Mouse (Mus musculus) MEL (cell line): ENCODE data around the gene Irak2. TPM values are rescaled to one million over a fixed set of nuclear protein-coding genes. Genes with fewer than 3 reads are reported as not detected.

Experiments
- DNase-seq: peaks from one replicate; pipeline ENCODE4 v3.0.0; 2011; ENCODE audit warnings: low read depth, low spot score
- H3K27ac ChIP-seq: 2 replicates; pipeline ENCODE4 v1.5.1; 2012; ENCODE audit warnings: low read depth, mild to moderate bottlenecking, control low read depth, low read length, moderate library complexity; ENCODE audit not compliant: control insufficient read depth
- H3K27me3 ChIP-seq, 2 experiments: fragments of 150-350 bp in 1 of 2; sonication (generic) in 1 of 2; 2 replicates each; pipeline ENCODE4 v1.6.1; 2012; ENCODE audit warnings: low read length in 2 of 2, mild to moderate bottlenecking in 2 of 2, improper control_type of control experiment in 1 of 2, moderate library complexity in 1 of 2; ENCODE audit not compliant: insufficient read depth in 2 of 2, control insufficient read depth in 1 of 2
- H3K36me3 ChIP-seq, 2 experiments: 2 replicates each; pipeline ENCODE4 v1.6.1; 2012 to 2014; ENCODE audit warnings: low read length in 2 of 2, improper control_type of control experiment in 1 of 2, inconsistent platforms in 1 of 2, mild to moderate bottlenecking in 1 of 2; ENCODE audit not compliant: insufficient read depth in 2 of 2, control insufficient read depth in 1 of 2
- H3K4me1 ChIP-seq, 2 experiments: fragments of 150-350 bp in 1 of 2; sonication (generic) in 1 of 2; 2 replicates each; pipeline ENCODE4 v1.6.1; 2012; ENCODE audit warnings: low read length in 2 of 2, improper control_type of control experiment in 1 of 2, mild to moderate bottlenecking in 1 of 2; ENCODE audit not compliant: insufficient read depth in 2 of 2, control insufficient read depth in 1 of 2
- H3K4me3 ChIP-seq, 2 experiments: fragments of 150-350 bp in 1 of 2; sonication (generic) in 1 of 2; 2 replicates each; pipeline ENCODE4 v1.5.1; 2012; ENCODE audit warnings: low read depth in 2 of 2, low read length in 2 of 2, mild to moderate bottlenecking in 2 of 2, moderate library complexity in 2 of 2, control low read depth in 1 of 2, improper control_type of control experiment in 1 of 2; ENCODE audit not compliant: control insufficient read depth in 1 of 2, insufficient read depth in 1 of 2
- H3K79me2 ChIP-seq: 2 replicates; pipeline ENCODE4 v1.6.1; 2012; ENCODE audit warnings: mild to moderate bottlenecking, low read length, moderate library complexity; ENCODE audit not compliant: control insufficient read depth, poor library complexity, insufficient read depth
- H3K9ac ChIP-seq: 2 replicates; pipeline ENCODE4 v1.6.1; 2012; ENCODE audit warnings: low read depth, mild to moderate bottlenecking, control low read depth, low read length, moderate library complexity; ENCODE audit not compliant: control insufficient read depth, poor library complexity, severe bottlenecking
- H3K9me3 ChIP-seq: fragments of 150-350 bp; sonication (generic); replicated peaks from 2 replicates; pipeline ENCODE4 v1.6.1; 2012; ENCODE audit warnings: mild to moderate bottlenecking, low read length, improper control_type of control experiment, moderate library complexity; ENCODE audit not compliant: insufficient read depth
- BHLHE40 ChIP-seq: IDR thresholded peaks from 2 replicates; pipeline ENCODE4 v1.6.1; 2012; ENCODE audit warnings: low read depth, mild to moderate bottlenecking, inconsistent platforms, low read length, improper control_type of control experiment, borderline replicate concordance
- EP300 ChIP-seq, 2 experiments: IDR thresholded peaks; 2 replicates each; pipeline ENCODE4 v1.6.1; 2011; ENCODE audit warnings: improper control_type of control experiment in 2 of 2, low read length in 2 of 2, low read depth in 1 of 2, mild to moderate bottlenecking in 1 of 2
- JUND ChIP-seq: IDR thresholded peaks from 2 replicates; pipeline ENCODE4 v1.6.1; 2011; ENCODE audit warnings: low read depth, mild to moderate bottlenecking, improper control_type of control experiment, low read length
- KAT2A ChIP-seq: conservative IDR thresholded peaks from 2 replicates; pipeline ENCODE4 v1.6.1; 2012; ENCODE audit warnings: low read depth, low read length, improper control_type of control experiment, inconsistent platforms
- MAFK ChIP-seq: IDR thresholded peaks from 2 replicates; pipeline ENCODE4 v1.6.1; 2011; ENCODE audit warnings: low read depth, mild to moderate bottlenecking, low read length, improper control_type of control experiment, borderline replicate concordance
- MXI1 ChIP-seq: IDR thresholded peaks from 2 replicates; pipeline ENCODE4 v1.6.1; 2011; ENCODE audit warnings: mild to moderate bottlenecking, low read depth, low read length, improper control_type of control experiment
- MYC ChIP-seq: IDR thresholded peaks from 2 replicates; pipeline ENCODE4 v1.6.1; 2011; ENCODE audit warnings: low read depth, mild to moderate bottlenecking, low read length, improper control_type of control experiment, moderate library complexity
- NELFE ChIP-seq: IDR thresholded peaks from 2 replicates; pipeline ENCODE4 v1.6.1; 2011; ENCODE audit warnings: low read depth, low read length, improper control_type of control experiment
- NRF1 ChIP-seq: IDR thresholded peaks from 2 replicates; pipeline ENCODE4 v1.6.1; 2014; ENCODE audit warnings: low read depth, mild to moderate bottlenecking, inconsistent platforms, low read length, improper control_type of control experiment, moderate library complexity; ENCODE audit not compliant: poor library complexity, insufficient read depth, severe bottlenecking
- POLR2AphosphoS2 ChIP-seq: IDR thresholded peaks from 2 replicates; pipeline ENCODE4 v1.6.1; 2011; ENCODE audit warnings: low read length, improper control_type of control experiment
- POLR2AphosphoS5 ChIP-seq: IDR thresholded peaks from 2 replicates; pipeline ENCODE4 v1.6.1; 2012; ENCODE audit warnings: low read depth, borderline replicate concordance, mild to moderate bottlenecking, inconsistent platforms, low read length, moderate library complexity, mixed read lengths
- RCOR1 ChIP-seq: IDR thresholded peaks from 2 replicates; pipeline ENCODE4 v1.6.1; 2012; ENCODE audit warnings: low read depth, mild to moderate bottlenecking, inconsistent platforms, low read length, improper control_type of control experiment
- SIN3A ChIP-seq: IDR thresholded peaks from 2 replicates; pipeline ENCODE4 v1.6.1; 2012; ENCODE audit warnings: low read length, improper control_type of control experiment, inconsistent platforms
- SMC3 ChIP-seq: IDR thresholded peaks from 2 replicates; pipeline ENCODE4 v1.6.1; 2011; ENCODE audit warnings: low read depth, low read length, improper control_type of control experiment
- TAL1 ChIP-seq: IDR thresholded peaks from 2 replicates; pipeline ENCODE4 v1.6.1; 2012; ENCODE audit warnings: mild to moderate bottlenecking, inconsistent platforms, low read length, moderate library complexity, mixed read lengths
- TBP ChIP-seq: IDR thresholded peaks from 2 replicates; pipeline ENCODE4 v1.8.0; 2011; ENCODE audit warnings: low read depth, low read length, improper control_type of control experiment
- TCF12 ChIP-seq: IDR thresholded peaks from 2 replicates; pipeline ENCODE4 v1.6.1; 2014; ENCODE audit warnings: low read depth, mild to moderate bottlenecking, inconsistent platforms, low read length, improper control_type of control experiment, moderate library complexity
- UBTF ChIP-seq: IDR thresholded peaks from 2 replicates; pipeline ENCODE4 v1.6.1; 2012; ENCODE audit warnings: low read depth, mild to moderate bottlenecking, inconsistent platforms, low read length, improper control_type of control experiment, moderate library complexity, borderline replicate concordance; ENCODE audit not compliant: insufficient read depth
- USF1 ChIP-seq: IDR thresholded peaks from 2 replicates; pipeline ENCODE4 v1.6.1; 2014; ENCODE audit warnings: low read depth, mild to moderate bottlenecking, inconsistent platforms, low read length, improper control_type of control experiment, moderate library complexity
- ZC3H11A ChIP-seq: IDR thresholded peaks from 2 replicates; pipeline ENCODE4 v1.6.1; 2012; ENCODE audit warnings: low read depth, mild to moderate bottlenecking, inconsistent platforms, low read length, improper control_type of control experiment
- ZKSCAN1 ChIP-seq: IDR thresholded peaks from 2 replicates; pipeline ENCODE4 v1.6.1; 2012; ENCODE audit warnings: low read depth, mild to moderate bottlenecking, inconsistent platforms, low read length, improper control_type of control experiment, moderate library complexity
- polyA plus RNA-seq, 2 experiments: library from polyadenylated mRNA; stranded (reverse) in 1 of 2; unstranded in 1 of 2; fragments of >175 nt in 1 of 2; fragments of >200 nt in 1 of 2; gene quantifications; 2 replicates each; pipeline versions ENCODE4 v1.2.1 to v1.2.4; 2012; ENCODE audit warnings: low replicate concordance in 2 of 2, low read depth in 1 of 2; ENCODE audit not compliant: insufficient read length in 2 of 2, insufficient read depth in 1 of 2, missing spikeins in 1 of 2
- total RNA-seq: library from RNA; depleted of rRNA; stranded (reverse); fragments of 300-350 nt; gene quantifications from 2 replicates; pipeline ENCODE4 v1.2.3, GENCODE M21; 2012

The Irak2 gene
- total and polyA plus RNA-seq, 3 experiments: 5.2 to 6.8 TPM; not detected in 1

- TF ChIP-seq UBTF (peak; percentile 82; the same call in 1 of the 2 replicates), NRF1 (no peak)
These were observed at the start of gene Irak2 (continued) for GRCm38 (mm10) chr6:113638302-113639040.

GRCm38 (mm10) chr6:113592637-113593036, 45.6 kb upstream of the Irak2 start:
- no peaks in the 10 kb centered on the region for H3K9me3 ChIP-seq
- no peak overlapping the region for H3K4me3 ChIP-seq
- no peaks in the 10 kb centered on the region for H3K27me3 ChIP-seq
- H3K79me2 ChIP-seq: no peaks in the 10 kb centered on the region
- peaks cover 0 to 2% of the 10 kb centered on the region in 2 experiments; a peak in 1 of 4 replicates for H3K36me3 ChIP-seq
- H3K9ac ChIP-seq: no peak overlapping the region
- TF ChIP-seq MXI1: no peak
- TF ChIP-seq ZKSCAN1: no peak
- no peak for TF ChIP-seq USF1
- TF ChIP-seq TBP: no peak
- no peak for TF ChIP-seq EP300 (IDR thresholded peaks at IDR 0.05; ENCODE audit: low read depth in 1 of 2, low read length in 2 of 2)
- no peak for TF ChIP-seq POLR2AphosphoS2
- TF ChIP-seq BHLHE40: no peak
- TF ChIP-seq SMC3: no peak
- no peak for TF ChIP-seq SIN3A
- no peak for TF ChIP-seq TAL1
- no peak for TF ChIP-seq KAT2A
- no peak for TF ChIP-seq TCF12
- TF ChIP-seq MYC: no peak
- TF ChIP-seq NELFE: no peak
- no peak for TF ChIP-seq RCOR1
- TF ChIP-seq ZC3H11A: no peak
- TF ChIP-seq POLR2AphosphoS5: no peak
- no peak for TF ChIP-seq MAFK
- TF ChIP-seq JUND: no peak
- no peaks in the 10 kb centered on the region for H3K4me1 ChIP-seq
- H3K27ac ChIP-seq: no peak overlapping the region
- DNase-seq: no peak
